Mouse (Mus musculus) hindbrain, embryonic 10.5 days (tissue): Measurements from ENCODE around the gene Dnajb3. TPM values are rescaled to one million over a fixed set of nuclear protein-coding genes. Genes with fewer than 3 reads are reported as not detected.
"Not testable (repeated sequence)": the region's sequence is repeated elsewhere in the genome, so short reads cannot be mapped to it uniquely, and the experiment has no call there.

ENCODE experiments used
- DNase-seq: peaks from one replicate; pipeline ENCODE4 v3.0.0-alpha.2; 2017; ENCODE audit warnings: low spot score
- H3K27ac ChIP-seq: fragments of 300-500 bp; sonication (generic); 2 replicates; pipeline ENCODE4 v1.5.1; 2016; ENCODE audit warnings: mild to moderate bottlenecking, moderate library complexity
- H3K27me3 ChIP-seq: fragments of 300-500 bp; sonication (generic); 2 replicates; pipeline ENCODE4 v1.6.1; 2016; ENCODE audit warnings: mild to moderate bottlenecking; ENCODE audit not compliant: poor library complexity, insufficient read depth, severe bottlenecking
- H3K36me3 ChIP-seq: fragments of 300-500 bp; sonication (generic); 2 replicates; pipeline ENCODE4 v1.6.1; 2016; ENCODE audit warnings: mild to moderate bottlenecking, moderate library complexity
- H3K4me1 ChIP-seq: fragments of 300-500 bp; sonication (generic); replicated peaks from 2 replicates; pipeline ENCODE4 v1.6.1; 2016; ENCODE audit warnings: mild to moderate bottlenecking
- H3K4me3 ChIP-seq: fragments of 300-500 bp; sonication (generic); 2 replicates; pipeline ENCODE4 v1.5.1; 2016; ENCODE audit warnings: mild to moderate bottlenecking, moderate library complexity
- H3K9me3 ChIP-seq: fragments of 300-500 bp; sonication (generic); 2 replicates; pipeline ENCODE4 v1.6.1; 2016; ENCODE audit warnings: mild to moderate bottlenecking, moderate library complexity
- whole genome bisulfite sequencing: fragments of 180-500 bp; shearing (Covaris S2); methylation state at CpG from one replicate; pipeline ENCODE4 v1.1.7; 2016; 5-methylcytosine and 5-hydroxymethylcytosine counted together
- polyA plus RNA-seq: library from polyadenylated mRNA; unstranded; fragments of >200 nt; fragmentation: Nextera tagmentation; extraction: Ambion mirVana; gene quantifications from 2 replicates; pipeline ENCODE4 v1.2.1, GENCODE M21; 2016

The Dnajb3 gene
- polyA plus RNA-seq, 1 experiment from 2014 or later: 14.0 TPM

- 81% methylated on average over 7 of the region's 7 CpGs for WGBS
- DNase-seq: no peak
- Histone ChIP-seq H3K4me3 (no peak within 1 kb of the TSS), H3K27ac (no peak within 1 kb of the TSS), H3K27me3 (peaks cover 16% of the 10 kb centered on the region), H3K9me3 (peaks cover 16% of the 10 kb centered on the region), H3K4me1 (peaks cover 5% of the 10 kb centered on the region; the same call in 1 of the 2 replicates), H3K36me3 (no peaks in the 10 kb centered on the region; the same call in 1 of the 2 replicates)
These were observed 5.1 kb downstream of the Dnajb3 start, which contains the start of gene Ugt1a2 for GRCm38 (mm10) chr1:88200456-88200855. TSS of gene Ugt1a2 (plus strand) at chr1:88200601.

GRCm38 (mm10) chr1:88199996-88200395 is 5.6 kb downstream of the Dnajb3 start:
- Histone ChIP-seq H3K27ac (no peak overlapping the region), H3K4me1 (peaks cover under 1% of the 10 kb centered on the region; the same call in 1 of the 2 replicates), H3K27me3 (peaks cover 15% of the 10 kb centered on the region), H3K9me3 (peaks cover 15% of the 10 kb centered on the region), H3K4me3 (no peak overlapping the region), H3K36me3 (no peaks in the 10 kb centered on the region; the same call in 1 of the 2 replicates)
- WGBS: 77% methylated on average over 2 of the region's 2 CpGs
- no peak for DNase-seq

GRCm38 (mm10) chr1:88197443-88197842 is 8.1 kb downstream of the Dnajb3 start:
- no peak overlapping the region for H3K4me3 ChIP-seq
- H3K9me3 ChIP-seq: no peaks in the 10 kb centered on the region
- no peaks in the 10 kb centered on the region for H3K36me3 ChIP-seq
- H3K27me3 ChIP-seq: 0 out of 2 replicates have a peak, but pooled peaks cover 4% of the 10 kb centered on the region
- no peak for DNase-seq
- WGBS: 79% methylated on average over 3 of the region's 3 CpGs
- H3K4me1 ChIP-seq: no peaks in the 10 kb centered on the region
- H3K27ac ChIP-seq: no peak overlapping the region

GRCm38 (mm10) chr1:88195687-88196086 is 9.9 kb downstream of the Dnajb3 start:
- 0 out of 2 replicates have a peak, but pooled peaks cover 4% of the 10 kb centered on the region for H3K27me3 ChIP-seq
- no peaks in the 10 kb centered on the region for H3K36me3 ChIP-seq
- 86% methylated on average over 1 of the region's 1 CpGs for WGBS
- DNase-seq: no peak
- no peaks in the 10 kb centered on the region for H3K9me3 ChIP-seq
- no peaks in the 10 kb centered on the region for H3K4me1 ChIP-seq
- H3K4me3 ChIP-seq: no peak overlapping the region
- H3K27ac ChIP-seq: no peak overlapping the region

- 67% methylated on average over 3 of the region's 3 CpGs for WGBS
- Histone ChIP-seq H3K27me3 (no peaks in the 10 kb centered on the region), H3K4me1 (no peaks in the 10 kb centered on the region), H3K4me3 (no peak overlapping the region), H3K27ac (no peak overlapping the region), H3K36me3 (no peaks in the 10 kb centered on the region), H3K9me3 (no peaks in the 10 kb centered on the region)
- DNase-seq: no peak
These were observed 13.4 kb downstream of the Dnajb3 start for GRCm38 (mm10) chr1:88192136-88192535.

GRCm38 (mm10) chr1:88186325-88186935 is 19.2 kb downstream of the Dnajb3 start:
- Histone ChIP-seq H3K36me3 (no peaks in the 10 kb centered on the region), H3K9me3 (no peaks in the 10 kb centered on the region), H3K4me3 (no peak overlapping the region), H3K4me1 (no peaks in the 10 kb centered on the region), H3K27ac (no peak overlapping the region), H3K27me3 (no peaks in the 10 kb centered on the region)
- no peak for DNase-seq
- WGBS: 89% methylated on average over 5 of the region's 5 CpGs

GRCm38 (mm10) chr1:88179657-88180056 is 25.9 kb downstream of the Dnajb3 start:
- Histone ChIP-seq H3K27me3 (no peaks in the 10 kb centered on the region), H3K27ac (no peak overlapping the region), H3K36me3 (no peaks in the 10 kb centered on the region), H3K4me1 (no peaks in the 10 kb centered on the region), H3K4me3 (no peak overlapping the region), H3K9me3 (peaks cover 24% of the 10 kb centered on the region)
- 84% methylated on average over 1 of the region's 1 CpGs for WGBS
- DNase-seq: no peak

GRCm38 (mm10) chr1:88172190-88172589 is 33.4 kb downstream of the Dnajb3 start:
- H3K4me1 ChIP-seq, H3K4me3 ChIP-seq, H3K36me3 ChIP-seq, H3K27ac ChIP-seq, H3K27me3 ChIP-seq, DNase-seq: not testable (repeated sequence)
- WGBS: 89% methylated on average over 6 of the region's 7 CpGs
- H3K9me3 ChIP-seq: peaks cover 13% of the 10 kb centered on the region

GRCm38 (mm10) chr1:88165711-88166110 is 39.9 kb downstream of the Dnajb3 start, which contains the start of gene Ugt1a5:
TSS of gene Ugt1a5 (plus strand) at chr1:88166012.
- no peaks in the 10 kb centered on the region; the same call in 1 of the 2 replicates for H3K9me3 ChIP-seq
- no peaks in the 10 kb centered on the region for H3K27me3 ChIP-seq
- H3K36me3 ChIP-seq: no peaks in the 10 kb centered on the region
- no peak for DNase-seq
- H3K27ac ChIP-seq: no peak within 1 kb of the TSS
- no peaks in the 10 kb centered on the region for H3K4me1 ChIP-seq
- WGBS: 83% methylated on average over 5 of the region's 5 CpGs
- no peak within 1 kb of the TSS for H3K4me3 ChIP-seq

- DNase-seq: no peak
- H3K9me3 ChIP-seq: no peaks in the 10 kb centered on the region
- no peak overlapping the region for H3K27ac ChIP-seq
- no peaks in the 10 kb centered on the region for H3K27me3 ChIP-seq
- H3K36me3 ChIP-seq: no peaks in the 10 kb centered on the region
- WGBS: 84% methylated on average over 2 of the region's 2 CpGs
- no peak overlapping the region for H3K4me3 ChIP-seq
- no peaks in the 10 kb centered on the region for H3K4me1 ChIP-seq
These were observed 47.2 kb downstream of the Dnajb3 start for GRCm38 (mm10) chr1:88158430-88158829.

Other genes with a start within 250 kb of the Dnajb3 start
- 27.5 and 30.2 TPM in 2 replicates for gene Usp40, start 197.2 kb downstream of the Dnajb3 start, polyA plus RNA-seq
- gene Ugt1a10, start 150.4 kb downstream of the Dnajb3 start, polyA plus RNA-seq: not detected in 2 replicates
- gene Ugt1a9, start 135.0 kb downstream of the Dnajb3 start, polyA plus RNA-seq: not detected in 2 replicates
- not detected in 2 replicates for gene Ugt1a8, start 118.0 kb downstream of the Dnajb3 start, polyA plus RNA-seq
- gene Ugt1a7c, start 110.7 kb downstream of the Dnajb3 start, polyA plus RNA-seq: 0.61 and 1.1 TPM in 2 replicates
- not detected in 2 replicates for gene Ugt1a6b, start 102.5 kb downstream of the Dnajb3 start, polyA plus RNA-seq
- gene Ugt1a6a, start 71.0 kb downstream of the Dnajb3 start, polyA plus RNA-seq: 0.31 TPM in 1 of 2 replicates, not detected in the other
- not detected in 2 replicates for gene Ugt1a5, start 39.8 kb downstream of the Dnajb3 start, polyA plus RNA-seq
- gene Ugt1a2, start 5.2 kb downstream of the Dnajb3 start, polyA plus RNA-seq: 0.12 TPM in 1 of 2 replicates, not detected in the other
- gene Ugt1a1, start 6.2 kb upstream of the Dnajb3 start, polyA plus RNA-seq: not detected in 2 replicates
- gene Mroh2a, start 21.2 kb upstream of the Dnajb3 start, polyA plus RNA-seq: 0.93 and 1.1 TPM in 2 replicates
- gene Hjurp, start 71.9 kb upstream of the Dnajb3 start, polyA plus RNA-seq: 169 and 205 TPM in 2 replicates
- not detected in 2 replicates for gene Trpm8, start 71.9 kb upstream of the Dnajb3 start, polyA plus RNA-seq
- gene Spp2, start 201.2 kb upstream of the Dnajb3 start, polyA plus RNA-seq: 0.25 TPM in 1 of 2 replicates, not detected in the other